Mouse (Mus musculus) heart, embryonic 13.5 days (tissue): ENCODE data around the gene Ccdc57. TPM values are rescaled to one million over a fixed set of nuclear protein-coding genes. Genes with fewer than 3 reads are reported as not detected.

Experiments
- polyA plus RNA-seq: library from polyadenylated mRNA; unstranded; fragments of >200 nt; fragmentation: Nextera tagmentation; extraction: Ambion mirVana; gene quantifications from 2 replicates; pipeline ENCODE4 v1.2.1, GENCODE M21; 2015

Ccdc57 gene
- polyA plus RNA-seq, 1 experiment from 2014 or later, result 3.7 TPM

Other genes starting within 250 kb of the Ccdc57 start
- gene Cenpx, start 219.1 kb downstream of the Ccdc57 start, polyA plus RNA-seq, result 120 and 122 TPM in 2 replicates
- gene Lrrc45, start 218.9 kb downstream of the Ccdc57 start, polyA plus RNA-seq, result 27.8 and 28.1 TPM in 2 replicates
- gene Rac3, start 211.4 kb downstream of the Ccdc57 start, polyA plus RNA-seq, result 6.4 and 9.8 TPM in 2 replicates
- gene Dcxr, start 205.6 kb downstream of the Ccdc57 start, polyA plus RNA-seq, result 7.5 and 7.6 TPM in 2 replicates
- gene Cbr2, start 200.8 kb downstream of the Ccdc57 start, polyA plus RNA-seq, result 2.1 and 3.8 TPM in 2 replicates
- 1.8 and 2.6 TPM in 2 replicates for gene Hmga1b, start 170.1 kb downstream of the Ccdc57 start, polyA plus RNA-seq
- gene Rfng, start 148.7 kb downstream of the Ccdc57 start, polyA plus RNA-seq, result 21.4 and 24.5 TPM in 2 replicates
- 139 and 146 TPM in 2 replicates for gene Gps1, start 148.6 kb downstream of the Ccdc57 start, polyA plus RNA-seq
- gene Dus1l, start 136.5 kb downstream of the Ccdc57 start, polyA plus RNA-seq, result 40.8 and 45.2 TPM in 2 replicates
- gene Fasn, start 108.3 kb downstream of the Ccdc57 start, polyA plus RNA-seq, result 23.2 and 26.4 TPM in 2 replicates
- gene Slc16a3, start 15.6 kb upstream of the Ccdc57 start, polyA plus RNA-seq, result 224 and 258 TPM in 2 replicates
- gene Csnk1d, start 58.5 kb upstream of the Ccdc57 start, polyA plus RNA-seq, result 71.4 and 71.5 TPM in 2 replicates
- gene Cd7, start 106.5 kb upstream of the Ccdc57 start, polyA plus RNA-seq, result 0.22 and 0.29 TPM in 2 replicates
- not detected in 2 replicates for gene Sectm1b, start 130.7 kb upstream of the Ccdc57 start, polyA plus RNA-seq
- 0.11 TPM in 1 of 2 replicates, not detected in the other for gene Sectm1a, start 148.3 kb upstream of the Ccdc57 start, polyA plus RNA-seq
- gene Tex19.2, start 185.8 kb upstream of the Ccdc57 start, polyA plus RNA-seq, result not detected in 2 replicates
- not detected in 2 replicates for gene Tex19.1, start 213.3 kb upstream of the Ccdc57 start, polyA plus RNA-seq
- gene Uts2r, start 227.4 kb upstream of the Ccdc57 start, polyA plus RNA-seq, result not detected in 2 replicates